Mouse (Mus musculus): ENCODE results near the gene Rpl13a. TPM values are rescaled to one million over a fixed set of nuclear protein-coding genes. Genes with fewer than 3 reads are reported as not detected.

Rpl13a gene
- polyA plus RNA-seq, 1 experiment from 2014 or later, result 1,168 TPM

- H3K36me3 ChIP-seq (ENCODE audit: control insufficient read depth, insufficient read depth, low read length), result 0 out of 2 replicates have a peak, but pooled peaks cover 1% of the 10 kb centered on the region
- no peak overlapping the region for H3K9ac ChIP-seq (ENCODE audit: low read depth, low read length)
- DNase-seq (ENCODE audit: low spot score), result peak; percentile 96
- H3K27me3 ChIP-seq (ENCODE audit: control insufficient read depth, insufficient read depth, low read length), result no peaks in the 10 kb centered on the region
- ATAC-seq (ENCODE audit: low FRiP score), result peak; percentile 44; the same call in 1 of the 2 replicates
- H3K27ac ChIP-seq (ENCODE audit: low read depth, low read length), result no peak overlapping the region
- H3K4me3 ChIP-seq (ENCODE audit: low read depth, low read length), result no peak overlapping the region
- H3K9me3 ChIP-seq (ENCODE audit: control insufficient read depth, low read length), result no peaks in the 10 kb centered on the region
- no peaks in the 10 kb centered on the region; the same call in 1 of the 2 replicates for H3K4me1 ChIP-seq (replicated peaks; ENCODE audit: control insufficient read depth, insufficient read depth, low read length)
- 2% methylated on average over 10 of the region's 10 CpGs for WGBS
- H3K4me2 ChIP-seq (replicated peaks; ENCODE audit: low read depth, low read length), result no peak overlapping the region
These were observed 48.7 kb downstream of the Rpl13a start for GRCm38 (mm10) chr7:45079856-45080255.

GRCm38 (mm10) chr7:45078513-45078912, 50.0 kb downstream of the Rpl13a start:
- no peak overlapping the region for H3K9ac ChIP-seq (ENCODE audit: low read depth, low read length)
- WGBS, result 36% methylated on average over 9 of the region's 9 CpGs
- DNase-seq (ENCODE audit: low spot score) (peak; percentile 82), ATAC-seq (ENCODE audit: low FRiP score) (no peak; the same call in 1 of the 2 replicates)
- no peak overlapping the region for H3K4me3 ChIP-seq (ENCODE audit: low read depth, low read length)
- no peak overlapping the region for H3K27ac ChIP-seq (ENCODE audit: low read depth, low read length)
- no peaks in the 10 kb centered on the region for H3K9me3 ChIP-seq (ENCODE audit: control insufficient read depth, low read length)
- H3K36me3 ChIP-seq (ENCODE audit: control insufficient read depth, insufficient read depth, low read length), result 0 out of 2 replicates have a peak, but pooled peaks cover 2% of the 10 kb centered on the region
- no peaks in the 10 kb centered on the region; the same call in 1 of the 2 replicates for H3K4me1 ChIP-seq (replicated peaks; ENCODE audit: control insufficient read depth, insufficient read depth, low read length)
- H3K27me3 ChIP-seq (ENCODE audit: control insufficient read depth, insufficient read depth, low read length), result no peaks in the 10 kb centered on the region
- no peak overlapping the region for H3K4me2 ChIP-seq (replicated peaks; ENCODE audit: low read depth, low read length)

GRCm38 (mm10) chr7:45077829-45078228, 50.7 kb downstream of the Rpl13a start:
- WGBS, result 94% methylated on average over 2 of the region's 2 CpGs
- no peaks in the 10 kb centered on the region for H3K9me3 ChIP-seq (ENCODE audit: control insufficient read depth, low read length)
- no peak overlapping the region for H3K4me3 ChIP-seq (ENCODE audit: low read depth, low read length)
- no peak overlapping the region for H3K4me2 ChIP-seq (replicated peaks; ENCODE audit: low read depth, low read length)
- no peaks in the 10 kb centered on the region; the same call in 1 of the 2 replicates for H3K4me1 ChIP-seq (replicated peaks; ENCODE audit: control insufficient read depth, insufficient read depth, low read length)
- no peak for ATAC-seq (ENCODE audit: low FRiP score)
- 0 out of 2 replicates have a peak, but pooled peaks cover 2% of the 10 kb centered on the region for H3K36me3 ChIP-seq (ENCODE audit: control insufficient read depth, insufficient read depth, low read length)
- no peak overlapping the region for H3K27ac ChIP-seq (ENCODE audit: low read depth, low read length)
- H3K9ac ChIP-seq (ENCODE audit: low read depth, low read length), result no peak overlapping the region
- H3K27me3 ChIP-seq (ENCODE audit: control insufficient read depth, insufficient read depth, low read length), result no peaks in the 10 kb centered on the region
- no peak for DNase-seq (ENCODE audit: low spot score)

- Histone ChIP-seq H3K4me2 (replicated peaks; ENCODE audit: low read depth, low read length) (no peak overlapping the region), H3K9me3 (ENCODE audit: control insufficient read depth, low read length) (no peaks in the 10 kb centered on the region), H3K36me3 (ENCODE audit: control insufficient read depth, insufficient read depth, low read length) (0 out of 2 replicates have a peak, but pooled peaks cover 2% of the 10 kb centered on the region), H3K4me1 (replicated peaks; ENCODE audit: control insufficient read depth, insufficient read depth, low read length) (no peaks in the 10 kb centered on the region; the same call in 1 of the 2 replicates), H3K4me3 (ENCODE audit: low read depth, low read length) (no peak overlapping the region), H3K27ac (ENCODE audit: low read depth, low read length) (no peak overlapping the region), H3K9ac (ENCODE audit: low read depth, low read length) (no peak overlapping the region), H3K27me3 (ENCODE audit: control insufficient read depth, insufficient read depth, low read length) (no peaks in the 10 kb centered on the region)
- ATAC-seq (ENCODE audit: low FRiP score), result no peak
- no peak for DNase-seq (ENCODE audit: low spot score)
- WGBS, result 92% methylated on average over 14 of the region's 14 CpGs
These were observed 51.2 kb downstream of the Rpl13a start for GRCm38 (mm10) chr7:45077322-45077721.

- Histone ChIP-seq H3K27ac (ENCODE audit: low read depth, low read length) (no peak overlapping the region), H3K9me3 (ENCODE audit: control insufficient read depth, low read length) (no peaks in the 10 kb centered on the region), H3K4me3 (ENCODE audit: low read depth, low read length) (no peak overlapping the region), H3K4me2 (replicated peaks; ENCODE audit: low read depth, low read length) (no peak overlapping the region), H3K36me3 (ENCODE audit: control insufficient read depth, insufficient read depth, low read length) (0 out of 2 replicates have a peak, but pooled peaks cover 2% of the 10 kb centered on the region), H3K4me1 (replicated peaks; ENCODE audit: control insufficient read depth, insufficient read depth, low read length) (no peaks in the 10 kb centered on the region; the same call in 1 of the 2 replicates), H3K27me3 (ENCODE audit: control insufficient read depth, insufficient read depth, low read length) (no peaks in the 10 kb centered on the region), H3K9ac (ENCODE audit: low read depth, low read length) (no peak overlapping the region)
- ATAC-seq (ENCODE audit: low FRiP score) (no peak), DNase-seq (ENCODE audit: low spot score) (no peak)
- WGBS, result 88% methylated on average over 30 of the region's 30 CpGs
These were observed 52.1 kb downstream of the Rpl13a start for GRCm38 (mm10) chr7:45076501-45076900.

MicroRNA genes within 50 kb of the gene (microRNA counts, 519-probe panel; counts per million panel counts)
- 1,684 counts per million, percentile 3 among the panel's probes with 10 or more counts for microRNA mmu-miR-150

Other genes with a start within 250 kb of the Rpl13a start
- 72.7 and 76.2 TPM in 2 replicates for gene Med25, start 236.0 kb downstream of the Rpl13a start, polyA plus RNA-seq (2014; fragmentation: Nextera tagmentation; extraction: Ambion mirVana)
- gene Fuz, start 232.7 kb downstream of the Rpl13a start, polyA plus RNA-seq (2014; fragmentation: Nextera tagmentation; extraction: Ambion mirVana), result 13.9 and 18.7 TPM in 2 replicates
- 82.7 and 85.0 TPM in 2 replicates for gene Ap2a1, start 199.3 kb downstream of the Rpl13a start, polyA plus RNA-seq (2014; fragmentation: Nextera tagmentation; extraction: Ambion mirVana)
- 0.09 and 0.14 TPM in 2 replicates for gene Tsks, start 185.6 kb downstream of the Rpl13a start, polyA plus RNA-seq (2014; fragmentation: Nextera tagmentation; extraction: Ambion mirVana)
- gene Cpt1c, start 153.9 kb downstream of the Rpl13a start, polyA plus RNA-seq (2014; fragmentation: Nextera tagmentation; extraction: Ambion mirVana), result 23.4 and 23.5 TPM in 2 replicates
- gene Prmt1, start 142.2 kb downstream of the Rpl13a start, polyA plus RNA-seq (2014; fragmentation: Nextera tagmentation; extraction: Ambion mirVana), result 249 and 259 TPM in 2 replicates
- 59.6 and 63.9 TPM in 2 replicates for gene Irf3, start 131.1 kb downstream of the Rpl13a start, polyA plus RNA-seq (2014; fragmentation: Nextera tagmentation; extraction: Ambion mirVana)
- gene Bcl2l12, start 130.0 kb downstream of the Rpl13a start, polyA plus RNA-seq (2014; fragmentation: Nextera tagmentation; extraction: Ambion mirVana), result 54.2 and 56.8 TPM in 2 replicates
- gene Scaf1, start 112.4 kb downstream of the Rpl13a start, polyA plus RNA-seq (2014; fragmentation: Nextera tagmentation; extraction: Ambion mirVana), result 44.0 and 49.6 TPM in 2 replicates
- gene Rras, start 110.8 kb downstream of the Rpl13a start, polyA plus RNA-seq (2014; fragmentation: Nextera tagmentation; extraction: Ambion mirVana), result 21.2 and 21.6 TPM in 2 replicates
- 13.0 and 16.0 TPM in 2 replicates for gene Prr12, start 75.9 kb downstream of the Rpl13a start, polyA plus RNA-seq (2014; fragmentation: Nextera tagmentation; extraction: Ambion mirVana)
- gene Nosip, start 66.3 kb downstream of the Rpl13a start, polyA plus RNA-seq (2014; fragmentation: Nextera tagmentation; extraction: Ambion mirVana), result 58.2 and 62.7 TPM in 2 replicates
- gene Prrg2, start 66.1 kb downstream of the Rpl13a start, polyA plus RNA-seq (2014; fragmentation: Nextera tagmentation; extraction: Ambion mirVana), result 15.7 and 17.1 TPM in 2 replicates
- 134 and 149 TPM in 2 replicates for gene Rcn3, start 36.5 kb downstream of the Rpl13a start, polyA plus RNA-seq (2014; fragmentation: Nextera tagmentation; extraction: Ambion mirVana)
- gene Fcgrt, start 24.9 kb downstream of the Rpl13a start, polyA plus RNA-seq (2014; fragmentation: Nextera tagmentation; extraction: Ambion mirVana), result 12.9 and 13.2 TPM in 2 replicates
- gene Rps11, start 4.3 kb downstream of the Rpl13a start, polyA plus RNA-seq (2014; fragmentation: Nextera tagmentation; extraction: Ambion mirVana), result 1,346 and 1,389 TPM in 2 replicates
- gene Gm45713, start 7.5 kb upstream of the Rpl13a start, polyA plus RNA-seq (2014; fragmentation: Nextera tagmentation; extraction: Ambion mirVana), result 0.47 TPM in 1 of 2 replicates, not detected in the other
- 1.5 and 1.6 TPM in 2 replicates for gene Flt3l, start 7.7 kb upstream of the Rpl13a start, polyA plus RNA-seq (2014; fragmentation: Nextera tagmentation; extraction: Ambion mirVana)
- 105 TPM in 2 replicates for gene Pih1d1, start 25.5 kb upstream of the Rpl13a start, polyA plus RNA-seq (2014; fragmentation: Nextera tagmentation; extraction: Ambion mirVana)
- gene Aldh16a1, start 25.8 kb upstream of the Rpl13a start, polyA plus RNA-seq (2014; fragmentation: Nextera tagmentation; extraction: Ambion mirVana), result 20.8 and 28.6 TPM in 2 replicates
- gene Slc17a7, start 35.2 kb upstream of the Rpl13a start, polyA plus RNA-seq (2014; fragmentation: Nextera tagmentation; extraction: Ambion mirVana), result 0.51 and 1.1 TPM in 2 replicates
- not detected in 2 replicates for gene Gfy, start 50.8 kb upstream of the Rpl13a start, polyA plus RNA-seq (2014; fragmentation: Nextera tagmentation; extraction: Ambion mirVana)
- not detected in 2 replicates for gene Pth2, start 52.2 kb upstream of the Rpl13a start, polyA plus RNA-seq (2014; fragmentation: Nextera tagmentation; extraction: Ambion mirVana)
- 0.31 and 0.40 TPM in 2 replicates for gene Ccdc155, start 76.1 kb upstream of the Rpl13a start, polyA plus RNA-seq (2014; fragmentation: Nextera tagmentation; extraction: Ambion mirVana)
- 1.6 and 1.7 TPM in 2 replicates for gene Dkkl1, start 83.4 kb upstream of the Rpl13a start, polyA plus RNA-seq (2014; fragmentation: Nextera tagmentation; extraction: Ambion mirVana)
- 229 and 242 TPM in 2 replicates for gene Tead2, start 87.0 kb upstream of the Rpl13a start, polyA plus RNA-seq (2014; fragmentation: Nextera tagmentation; extraction: Ambion mirVana)
- 1.1 and 2.5 TPM in 2 replicates for gene Cd37, start 110.4 kb upstream of the Rpl13a start, polyA plus RNA-seq (2014; fragmentation: Nextera tagmentation; extraction: Ambion mirVana)
- gene Slc6a16, start 112.3 kb upstream of the Rpl13a start, polyA plus RNA-seq (2014; fragmentation: Nextera tagmentation; extraction: Ambion mirVana), result 0.14 and 0.32 TPM in 2 replicates
- gene Slc6a21, start 148.8 kb upstream of the Rpl13a start, polyA plus RNA-seq (2014; fragmentation: Nextera tagmentation; extraction: Ambion mirVana), result not detected in 2 replicates
- 5.2 and 6.9 TPM in 2 replicates for gene Trpm4, start 205.0 kb upstream of the Rpl13a start, polyA plus RNA-seq (2014; fragmentation: Nextera tagmentation; extraction: Ambion mirVana)
- 0.68 and 0.77 TPM in 2 replicates for gene Hrc, start 206.5 kb upstream of the Rpl13a start, polyA plus RNA-seq (2014; fragmentation: Nextera tagmentation; extraction: Ambion mirVana)
- 8.2 and 9.5 TPM in 2 replicates for gene Ppfia3, start 238.3 kb upstream of the Rpl13a start, polyA plus RNA-seq (2014; fragmentation: Nextera tagmentation; extraction: Ambion mirVana)
- gene Lin7b, start 241.8 kb upstream of the Rpl13a start, polyA plus RNA-seq (2014; fragmentation: Nextera tagmentation; extraction: Ambion mirVana), result 0.92 and 1.7 TPM in 2 replicates

Data from hindbrain, embryonic 11.5 days (tissue).